Mouse (Mus musculus) kidney, postnatal 36 days (tissue): ENCODE data around the gene Tnfrsf1b.
"Not testable (repeated sequence)": the region's sequence is repeated elsewhere in the genome, so short reads cannot be mapped to it uniquely, and the experiment has no call there.

Source experiments
- DNase-seq, 2 experiments: peaks; one replicate each; pipeline ENCODE4 v3.0.0; 2021 to 2022; ENCODE audit warnings: mixed read lengths in 2 of 2

Tnfrsf1b gene

GRCm38 (mm10) chr4:145165542-145165941 lies 81.1 kb downstream of the Tnfrsf1b start:
- not testable (repeated sequence) for DNase-seq

GRCm38 (mm10) chr4:145164111-145164510 lies 82.6 kb downstream of the Tnfrsf1b start:
- DNase-seq = no peak
